Mouse (Mus musculus): ENCODE measurements at regions not wholly inside any gene's neighbourhood (a gene's known extent, or its start where the extent isn't known, plus 50 kb on each side); places are given as distances from the start of the nearest gene placed in this dataset.
A peak's percentile ranks its signal among the peaks of the same experiment; 100 is the strongest.
"Not testable (repeated sequence)": the region's sequence is repeated elsewhere in the genome, so short reads cannot be mapped to it uniquely, and the experiment has no call there.

DNA sequence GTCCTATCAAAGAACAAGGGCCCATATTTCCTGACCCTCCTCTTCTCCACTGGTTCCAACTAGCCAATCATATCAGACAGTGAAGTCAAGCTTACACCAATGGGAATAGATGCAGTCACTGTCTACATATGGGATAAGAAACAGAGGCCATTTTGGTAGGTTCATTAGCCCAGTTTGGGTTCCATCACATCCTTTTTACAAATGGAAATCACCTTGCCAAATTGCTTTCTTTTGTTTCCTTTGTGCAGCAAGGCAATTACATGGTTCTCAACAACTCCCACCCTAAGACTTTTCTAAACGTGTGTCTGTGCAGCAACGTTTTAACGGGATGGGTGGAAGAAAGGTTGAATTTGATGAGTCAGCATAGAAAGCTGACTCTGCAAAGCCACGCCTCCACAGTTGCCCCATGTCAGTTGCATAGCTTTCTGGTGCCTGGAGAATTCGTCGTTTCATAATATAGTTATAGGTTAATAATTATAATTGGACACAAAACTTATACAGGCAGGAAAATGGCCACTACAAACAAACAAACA lies 177.3 kb downstream of the Basp1 start:
- no peaks in the 10 kb centered on the region for H3K36me3 ChIP-seq
- ATAC-seq (ENCODE audit: low FRiP score): no peak
- 69% methylated on average over 6 of the region's 6 CpGs for WGBS
- no peaks in the 10 kb centered on the region for H3K27me3 ChIP-seq
- H3K27ac ChIP-seq: no peak overlapping the region
- H3K9me3 ChIP-seq: no peaks in the 10 kb centered on the region
- H3K9ac ChIP-seq: no peak overlapping the region
- no peak overlapping the region for H3K4me2 ChIP-seq
- H3K4me3 ChIP-seq: no peak overlapping the region
- peaks cover 10% of the 10 kb centered on the region for H3K4me1 ChIP-seq (replicated peaks)

DNA sequence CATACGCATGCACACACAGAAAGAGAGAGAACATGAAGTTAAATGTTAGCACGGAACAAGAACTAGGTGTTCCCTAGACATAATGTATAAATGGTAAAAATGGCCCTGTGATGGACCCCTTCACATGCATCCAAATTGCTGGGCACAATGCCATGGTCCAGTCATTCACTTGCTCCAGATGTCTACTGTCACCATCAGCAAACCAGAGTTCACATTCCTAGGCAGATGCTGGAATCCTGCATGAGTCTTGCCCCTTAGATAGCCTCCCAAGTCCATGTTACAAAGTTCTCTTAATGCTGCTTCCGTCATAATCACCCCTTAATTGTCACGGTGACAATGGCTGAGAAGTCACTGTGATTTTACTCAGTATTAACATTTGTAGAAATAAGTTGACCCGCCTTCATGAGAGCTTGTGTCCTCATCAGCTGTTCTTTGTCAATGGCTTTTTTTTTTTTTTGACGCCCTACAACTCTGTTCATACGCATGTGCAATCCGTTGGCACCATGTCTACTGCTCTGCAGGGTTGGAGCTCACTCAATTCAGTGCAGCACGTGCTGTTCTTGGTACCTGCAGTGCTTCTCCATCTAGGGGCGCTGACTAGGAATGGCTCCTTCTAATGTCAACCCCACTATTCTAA lies 179.4 kb downstream of the Basp1 start:
- H3K4me1 ChIP-seq (replicated peaks): peaks cover 10% of the 10 kb centered on the region
- ATAC-seq (ENCODE audit: low FRiP score): no peak
- H3K27me3 ChIP-seq: no peaks in the 10 kb centered on the region
- no peak overlapping the region for H3K4me2 ChIP-seq
- no peak overlapping the region for H3K27ac ChIP-seq
- 92% methylated on average over 10 of the region's 10 CpGs for WGBS
- H3K4me3 ChIP-seq: no peak overlapping the region
- no peak overlapping the region for H3K9ac ChIP-seq
- H3K36me3 ChIP-seq: no peaks in the 10 kb centered on the region
- no peaks in the 10 kb centered on the region for H3K9me3 ChIP-seq

DNA sequence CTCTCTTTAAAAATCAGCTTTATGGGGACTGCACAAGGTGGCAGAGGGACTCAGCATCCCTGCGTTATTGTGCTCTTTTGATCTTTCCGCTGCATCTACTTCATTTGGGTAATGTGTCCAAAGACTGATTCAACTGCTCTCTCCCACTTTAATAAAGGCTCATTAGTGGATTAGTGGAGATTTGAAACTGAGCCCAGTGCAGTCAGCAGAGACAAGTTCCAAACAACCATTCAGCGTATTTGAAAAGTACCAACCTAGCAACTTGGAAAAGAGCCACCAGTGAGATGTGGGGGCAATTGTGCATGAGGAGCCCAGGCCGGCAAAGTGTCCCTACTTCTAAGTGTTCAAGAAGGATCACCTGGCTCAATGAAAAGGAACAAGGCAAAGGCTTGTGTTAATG lies 183.4 kb downstream of the Basp1 start:
- Histone ChIP-seq H3K9ac (no peak overlapping the region), H3K36me3 (no peaks in the 10 kb centered on the region), H3K4me3 (no peak overlapping the region), H3K4me1 (replicated peaks) (no peaks in the 10 kb centered on the region), H3K27me3 (no peaks in the 10 kb centered on the region), H3K4me2 (no peak overlapping the region), H3K9me3 (no peaks in the 10 kb centered on the region), H3K27ac (no peak overlapping the region)
- peak; percentile 43; the same call in 1 of the 2 replicates for ATAC-seq (ENCODE audit: low FRiP score)
- WGBS: 76% methylated on average over 4 of the region's 4 CpGs

DNA sequence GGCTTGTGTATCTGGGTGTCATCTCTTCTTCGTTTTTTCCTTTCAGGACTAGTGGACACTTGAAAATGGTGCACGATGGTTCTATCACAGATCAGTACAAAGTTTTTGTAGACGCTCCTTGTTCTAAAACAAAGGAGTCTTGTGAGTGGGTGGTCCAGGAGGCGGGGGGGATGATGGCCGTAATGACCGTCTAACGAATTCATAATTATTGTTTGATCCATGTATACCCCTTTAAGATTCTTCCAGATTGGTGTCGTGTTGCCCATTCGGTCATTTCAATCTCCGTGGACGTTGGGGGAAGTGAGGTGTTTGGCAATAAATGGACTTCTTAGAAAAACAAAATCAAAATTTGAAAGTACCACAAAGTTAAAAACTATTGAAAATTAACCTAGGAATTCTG lies 183.8 kb downstream of the Basp1 start:
- no peaks in the 10 kb centered on the region for H3K4me1 ChIP-seq (replicated peaks)
- H3K9ac ChIP-seq: no peak overlapping the region
- H3K36me3 ChIP-seq: no peaks in the 10 kb centered on the region
- no peak overlapping the region for H3K27ac ChIP-seq
- 87% methylated on average over 11 of the region's 11 CpGs for WGBS
- H3K9me3 ChIP-seq: no peaks in the 10 kb centered on the region
- H3K4me2 ChIP-seq: no peak overlapping the region
- H3K27me3 ChIP-seq: no peaks in the 10 kb centered on the region
- H3K4me3 ChIP-seq: no peak overlapping the region
- ATAC-seq (ENCODE audit: low FRiP score): no peak

DNA sequence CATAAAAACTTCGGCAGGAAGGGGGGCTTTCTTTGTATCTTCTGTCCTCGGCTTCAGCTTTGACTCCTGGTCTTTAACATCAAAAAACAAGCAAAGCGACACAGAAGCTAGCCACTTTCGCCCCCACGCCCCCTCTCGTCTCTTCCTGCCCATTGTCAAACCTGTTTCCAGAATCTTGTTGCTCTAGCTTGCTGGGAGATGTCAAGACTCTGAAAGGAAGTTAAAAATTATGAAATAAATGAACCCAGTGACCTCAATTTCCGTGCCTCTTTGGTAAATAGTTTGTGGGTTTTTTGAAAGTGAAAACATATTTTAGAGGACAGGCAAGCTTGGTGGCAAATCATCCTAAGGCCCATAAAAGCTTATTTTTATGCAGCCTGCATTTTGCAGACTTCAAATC lies 186.1 kb downstream of the Basp1 start:
- ATAC-seq (ENCODE audit: low FRiP score): no peak
- H3K4me1 ChIP-seq (replicated peaks): no peaks in the 10 kb centered on the region
- H3K4me3 ChIP-seq: no peak overlapping the region

DNA sequence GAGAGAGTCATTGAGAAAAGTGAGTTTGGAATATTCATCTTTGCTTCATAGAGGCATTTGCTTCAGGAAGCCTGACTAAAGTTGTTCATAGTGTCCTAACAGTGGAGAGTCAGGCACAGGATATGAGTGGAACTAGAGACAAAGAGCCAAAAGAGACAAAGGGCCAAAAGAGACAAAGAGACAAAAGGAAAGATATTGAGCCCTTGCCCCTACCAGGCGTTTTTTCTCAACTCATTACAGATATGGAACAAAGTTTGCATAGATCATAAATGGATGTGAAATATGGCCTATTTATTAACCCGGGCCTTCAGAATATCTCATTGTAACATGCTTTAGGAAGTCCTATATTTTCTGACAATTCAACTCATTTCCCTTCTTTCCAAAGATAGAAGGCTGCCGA lies 187.6 kb downstream of the Basp1 start:
- H3K9ac ChIP-seq: no peak overlapping the region
- ATAC-seq (ENCODE audit: low FRiP score): no peak
- no peaks in the 10 kb centered on the region for H3K36me3 ChIP-seq
- H3K4me1 ChIP-seq (replicated peaks): no peaks in the 10 kb centered on the region
- no peaks in the 10 kb centered on the region for H3K27me3 ChIP-seq
- 22% methylated on average over 3 of the region's 3 CpGs for WGBS
- H3K9me3 ChIP-seq: no peaks in the 10 kb centered on the region
- H3K4me2 ChIP-seq: no peak overlapping the region
- no peak overlapping the region for H3K27ac ChIP-seq
- H3K4me3 ChIP-seq: no peak overlapping the region

More for the DNA sequence above, 186.1 kb downstream of the Basp1 start:
- H3K4me2 ChIP-seq: no peak overlapping the region
- no peaks in the 10 kb centered on the region for H3K36me3 ChIP-seq
- no peak overlapping the region for H3K27ac ChIP-seq
- H3K9me3 ChIP-seq: no peaks in the 10 kb centered on the region
- H3K27me3 ChIP-seq: no peaks in the 10 kb centered on the region
- no peak overlapping the region for H3K9ac ChIP-seq
- WGBS: 63% methylated on average over 7 of the region's 7 CpGs

DNA sequence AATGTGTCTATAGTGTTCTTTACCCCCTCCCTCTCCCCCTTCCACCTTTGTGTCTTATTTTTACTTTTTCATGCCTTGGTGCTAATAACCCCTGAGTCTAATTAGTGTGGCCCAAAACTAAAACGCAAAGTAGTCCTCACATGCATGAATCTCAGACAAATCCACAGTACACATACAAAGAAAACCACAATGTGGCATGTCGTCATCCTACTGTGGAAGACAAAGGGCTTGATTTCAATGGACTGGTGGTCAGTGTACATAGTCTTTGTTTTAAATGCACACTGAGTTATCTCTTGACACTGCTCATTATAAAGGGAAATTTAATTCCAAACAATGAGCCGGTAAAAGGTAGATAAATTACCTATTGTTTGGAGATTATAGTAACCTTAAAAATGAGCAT lies 188.1 kb downstream of the Basp1 start:
- WGBS: 27% methylated on average over 3 of the region's 3 CpGs
- H3K4me1 ChIP-seq (replicated peaks): no peaks in the 10 kb centered on the region
- H3K27me3 ChIP-seq: no peaks in the 10 kb centered on the region
- H3K36me3 ChIP-seq: no peaks in the 10 kb centered on the region
- H3K9ac ChIP-seq: no peak overlapping the region
- no peak for ATAC-seq (ENCODE audit: low FRiP score)
- no peak overlapping the region for H3K27ac ChIP-seq
- no peak overlapping the region for H3K4me3 ChIP-seq
- no peak overlapping the region for H3K4me2 ChIP-seq
- H3K9me3 ChIP-seq: no peaks in the 10 kb centered on the region

DNA sequence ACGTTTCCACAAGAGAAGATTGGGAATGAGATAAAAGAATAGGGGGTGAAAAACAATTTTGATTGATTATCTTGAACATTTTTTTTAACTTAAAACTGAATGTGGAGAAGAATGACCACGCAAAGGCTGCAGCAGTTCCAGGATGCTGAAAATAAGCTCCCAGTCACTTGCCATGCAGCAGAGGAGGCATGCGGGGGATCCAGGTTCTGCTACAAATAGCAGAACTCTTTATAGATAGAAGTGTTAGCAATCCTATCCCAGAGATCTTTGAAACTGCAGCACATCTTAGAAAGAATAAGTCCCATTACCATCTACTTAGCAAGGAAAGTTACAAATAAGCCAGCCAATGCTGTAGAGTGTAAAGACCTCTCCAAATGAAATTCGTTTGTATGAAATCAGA lies 191.8 kb downstream of the Basp1 start:
- H3K27me3 ChIP-seq: no peaks in the 10 kb centered on the region
- no peaks in the 10 kb centered on the region for H3K4me1 ChIP-seq (replicated peaks)
- H3K9ac ChIP-seq: no peak overlapping the region
- H3K4me2 ChIP-seq: no peak overlapping the region
- H3K4me3 ChIP-seq: no peak overlapping the region
- no peaks in the 10 kb centered on the region for H3K9me3 ChIP-seq
- H3K27ac ChIP-seq: no peak overlapping the region
- H3K36me3 ChIP-seq: no peaks in the 10 kb centered on the region
- WGBS: 91% methylated on average over 4 of the region's 4 CpGs
- no peak for ATAC-seq (ENCODE audit: low FRiP score)

DNA sequence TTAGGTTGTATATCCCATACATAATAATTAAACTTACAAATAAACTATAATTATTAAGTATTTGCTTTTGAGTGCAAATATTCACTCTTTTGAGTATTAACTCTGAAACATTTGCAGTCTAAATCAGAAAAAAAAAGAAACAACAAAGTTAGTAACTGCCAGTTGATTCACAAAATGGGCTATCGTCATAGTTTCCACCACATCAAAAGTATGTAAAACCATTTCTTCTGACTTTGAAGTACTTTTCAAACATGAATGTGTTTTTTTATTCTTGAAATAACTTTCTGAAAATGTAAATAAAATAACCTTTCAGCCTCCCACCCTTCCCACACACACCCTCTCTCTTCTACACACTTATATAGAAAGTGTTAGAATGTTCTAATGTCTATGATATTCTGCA lies 197.2 kb downstream of the Basp1 start:
- Histone ChIP-seq H3K9me3 (no peaks in the 10 kb centered on the region), H3K4me2 (no peak overlapping the region), H3K9ac (no peak overlapping the region), H3K36me3 (no peaks in the 10 kb centered on the region), H3K4me1 (replicated peaks) (no peaks in the 10 kb centered on the region), H3K27me3 (no peaks in the 10 kb centered on the region), H3K27ac (no peak overlapping the region), H3K4me3 (no peak overlapping the region)
- WGBS: 96% methylated on average over 1 of the region's 1 CpGs
- no peak for ATAC-seq (ENCODE audit: low FRiP score)

DNA sequence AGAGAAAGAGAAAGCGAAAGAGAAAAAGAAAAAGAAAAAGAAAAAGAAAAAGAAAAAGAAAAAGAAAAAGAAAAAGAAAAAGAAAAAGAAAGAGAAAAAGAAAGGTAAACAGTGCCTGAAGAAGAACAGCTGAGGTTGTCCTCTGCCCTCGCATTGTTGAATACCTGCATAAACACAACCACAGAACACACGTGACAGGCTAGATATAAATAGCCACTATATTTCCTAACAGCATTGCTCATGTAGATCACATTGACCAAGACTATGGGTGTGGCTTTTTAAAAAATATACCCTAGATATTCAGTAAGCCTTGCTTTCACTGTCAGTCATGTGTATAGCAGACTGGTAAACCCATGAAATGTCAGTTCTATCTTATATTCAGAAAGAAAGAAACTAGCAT lies 211.5 kb downstream of the Basp1 start:
- H3K9me3 ChIP-seq: no peaks in the 10 kb centered on the region
- no peak for ATAC-seq (ENCODE audit: low FRiP score)
- H3K27ac ChIP-seq: no peak overlapping the region
- no peak overlapping the region for H3K4me2 ChIP-seq
- no peaks in the 10 kb centered on the region for H3K4me1 ChIP-seq (replicated peaks)
- H3K36me3 ChIP-seq: no peaks in the 10 kb centered on the region
- H3K4me3 ChIP-seq: no peak overlapping the region
- WGBS: 87% methylated on average over 3 of the region's 3 CpGs
- no peaks in the 10 kb centered on the region for H3K27me3 ChIP-seq
- no peak overlapping the region for H3K9ac ChIP-seq

DNA sequence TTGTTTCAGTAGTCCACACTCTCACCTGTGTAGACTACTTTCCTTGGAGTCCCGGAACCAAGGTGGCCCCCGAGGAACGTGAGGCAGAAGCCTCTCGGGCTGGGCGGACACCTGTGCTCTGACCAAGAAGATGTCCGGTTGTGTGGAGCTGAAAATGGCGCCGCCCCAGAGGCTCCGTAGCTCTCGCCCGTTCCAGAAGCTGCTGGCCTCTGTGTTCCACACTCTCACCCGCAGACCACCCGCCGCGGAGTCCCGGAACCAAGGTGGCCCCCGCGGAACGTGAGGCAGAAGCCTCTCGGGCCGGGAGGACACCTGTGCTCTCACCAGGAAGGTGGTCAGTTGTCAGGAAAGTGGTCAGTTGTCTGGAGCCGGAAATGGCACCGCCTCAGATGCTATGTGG lies 213.3 kb downstream of the Basp1 start:
- H3K4me1 ChIP-seq (replicated peaks); H3K9me3 ChIP-seq; H3K4me3 ChIP-seq; H3K27ac ChIP-seq; H3K4me2 ChIP-seq; H3K36me3 ChIP-seq; ATAC-seq (ENCODE audit: low FRiP score); H3K27me3 ChIP-seq; H3K9ac ChIP-seq: not testable (repeated sequence)
- 94% methylated on average over 23 of the region's 23 CpGs for WGBS

DNA sequence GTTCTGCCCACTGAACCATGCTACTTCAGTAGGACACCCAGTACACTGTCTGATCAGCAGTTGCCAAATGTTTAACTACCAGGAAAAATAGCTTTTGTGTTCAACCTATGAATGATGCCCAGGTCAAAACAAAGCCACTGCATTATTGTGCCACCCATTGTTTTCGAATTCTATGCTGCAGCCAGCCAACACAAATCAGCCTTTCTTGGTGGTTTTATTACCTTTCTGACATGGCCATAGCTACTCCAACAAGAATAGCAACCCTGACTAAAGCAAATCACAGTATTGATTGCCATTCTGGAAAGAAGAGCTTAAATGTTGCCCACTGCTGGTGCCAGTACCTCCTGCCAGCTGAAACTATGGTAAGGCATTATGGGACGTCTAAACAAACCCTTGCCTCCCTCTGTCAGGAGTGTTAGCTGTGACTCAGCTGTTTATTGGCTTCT lies 225.7 kb downstream of the Basp1 start:
- Histone ChIP-seq H3K4me3 (no peak overlapping the region), H3K4me2 (no peak overlapping the region), H3K9me3 (no peaks in the 10 kb centered on the region; the same call in 1 of the 2 replicates), H3K9ac (no peak overlapping the region), H3K36me3 (no peaks in the 10 kb centered on the region), H3K4me1 (replicated peaks) (no peaks in the 10 kb centered on the region), H3K27ac (no peak overlapping the region), H3K27me3 (no peaks in the 10 kb centered on the region)
- no peak for ATAC-seq (ENCODE audit: low FRiP score)
- WGBS: 44% methylated on average over 2 of the region's 2 CpGs

DNA sequence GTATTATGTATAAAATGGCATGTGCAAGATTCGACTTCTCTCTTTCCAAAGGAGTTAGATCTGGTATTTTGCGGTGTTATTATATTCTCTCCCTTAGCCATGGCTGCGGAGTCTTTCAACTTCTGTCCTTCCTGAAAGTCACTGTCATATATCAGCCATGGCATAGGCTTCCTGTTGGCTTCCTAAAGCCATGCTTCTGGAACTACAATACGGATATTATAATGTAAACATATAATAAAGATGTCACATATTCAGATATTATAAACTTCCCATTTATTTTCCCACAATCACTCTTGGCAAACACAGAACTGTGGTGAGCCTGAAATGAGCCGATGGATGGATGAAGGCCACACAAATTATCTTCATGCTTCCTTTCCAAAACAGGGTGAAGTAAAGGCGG lies 240.8 kb downstream of the Basp1 start:
- ATAC-seq (ENCODE audit: low FRiP score): no peak
- H3K9ac ChIP-seq: no peak overlapping the region
- H3K36me3 ChIP-seq: no peaks in the 10 kb centered on the region
- 95% methylated on average over 6 of the region's 6 CpGs for WGBS
- H3K9me3 ChIP-seq: no peaks in the 10 kb centered on the region
- no peaks in the 10 kb centered on the region for H3K27me3 ChIP-seq
- no peaks in the 10 kb centered on the region for H3K4me1 ChIP-seq (replicated peaks)
- H3K4me2 ChIP-seq: no peak overlapping the region
- H3K27ac ChIP-seq: no peak overlapping the region
- no peak overlapping the region for H3K4me3 ChIP-seq
